ENCODE assay signal across 16 mouse cellular contexts in the genomic region with DNA sequence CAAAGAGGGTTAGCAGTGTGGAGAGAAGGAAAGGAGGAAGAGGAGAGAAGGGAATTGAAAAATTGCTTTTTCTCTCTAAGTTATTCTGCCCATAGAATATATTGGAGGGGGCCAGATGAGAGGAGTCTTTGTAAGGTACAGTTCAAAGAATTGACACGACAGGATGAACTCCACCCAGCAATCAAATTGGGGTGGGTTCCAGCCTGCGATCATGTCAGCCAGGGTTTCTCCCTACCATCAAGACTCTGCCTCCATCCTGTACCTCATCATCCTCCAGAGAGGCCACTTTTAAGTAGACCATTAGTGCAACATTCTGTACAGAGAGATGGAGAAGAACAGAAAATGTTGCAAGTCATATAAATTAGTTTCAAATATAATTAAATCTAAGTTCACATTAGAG. TPM values are rescaled to one million over a fixed set of nuclear protein-coding genes. Genes with fewer than 3 reads are reported as not detected.
A peak's percentile ranks its signal among the peaks of the same experiment; 100 is the strongest.
DNase-seq lines count a peak whose midpoint lies in the region; ATAC-seq and TF ChIP-seq lines count a peak whose summit lies in the region.
"Had no signal": no experiment of that assay in that cellular context is flagged by ENCODE, and none has a peak within 500 bp of the region (broad histone marks: within the 10 kb centered on the region; RNA-seq: fewer than 3 reads in every experiment).

No protein-coding gene starts in this region.

- H3K4me2 ChIP-seq in heart, embryonic 14.5 days (ENCODE audit: low read length) = peak overlapping the region; percentile 70; the same call in 1 of the 2 replicates
- peak overlapping the region; percentile 64; the same call in 1 of the 2 replicates for H3K4me2 ChIP-seq in kidney, postnatal 0 days (ENCODE audit: low read length)
- H3K4me2 ChIP-seq in lung, embryonic 15.5 days = 0 out of 2 replicates have a peak overlapping the region, but pooled peaks have one; percentile 3
- H3K4me2 ChIP-seq: forebrain, embryonic 12.5 days; limb, embryonic 13.5 days had no signal

- H3K36me3 ChIP-seq in heart, embryonic 14.5 days (ENCODE audit: control insufficient read depth, insufficient read depth, low read length) = no peaks in the 10 kb centered on the region
- H3K36me3 ChIP-seq in kidney, postnatal 0 days (ENCODE audit: insufficient read depth, low read length) = no peaks in the 10 kb centered on the region
- no peaks in the 10 kb centered on the region for H3K36me3 ChIP-seq in lung, embryonic 15.5 days
- H3K36me3 ChIP-seq: forebrain, embryonic 12.5 days; limb, embryonic 13.5 days; neural tube, embryonic 13.5 days had no signal

- no peak for TF ChIP-seq CTCF in kidney, postnatal 0 days (IDR thresholded peaks at IDR 0.05; ENCODE audit: low read depth)

- no peak overlapping the region for H3K27ac ChIP-seq in heart, embryonic 14.5 days (replicated peaks in 1 of 2; ENCODE audit: control insufficient read depth in 1 of 2, insufficient read depth in 1 of 2, low read depth in 2 of 2, low read length in 2 of 2)
- no peak overlapping the region for H3K27ac ChIP-seq in kidney, postnatal 0 days
- no peak overlapping the region for H3K27ac ChIP-seq in lung, embryonic 15.5 days
- H3K27ac ChIP-seq: forebrain, embryonic 12.5 days; limb, embryonic 13.5 days; neural tube, embryonic 13.5 days had no signal

- WGBS in heart, embryonic 14.5 days = 64% methylated on average over 2 of the region's 2 CpGs
- 64% methylated on average over 2 of the region's 2 CpGs for WGBS in kidney, postnatal 0 days
- 62% methylated on average over 2 of the region's 2 CpGs for WGBS in lung, embryonic 15.5 days

- intact Hi-C loops in heart, postnatal 14 days (cut with DNase I) = loop anchor here (2.0 to 5.0 kb wide), 2 partner anchors 108 to 145 kb away; no protein-coding TSS in a partner anchor

- no peak overlapping the region for H3K9ac ChIP-seq in heart, embryonic 14.5 days (ENCODE audit: low read length)
- no peak overlapping the region for H3K9ac ChIP-seq in kidney, postnatal 0 days (ENCODE audit: low read depth, low read length)
- H3K9ac ChIP-seq in lung, embryonic 15.5 days = no peak overlapping the region
- H3K9ac ChIP-seq: forebrain, embryonic 12.5 days; limb, embryonic 13.5 days; neural tube, embryonic 13.5 days had no signal

- ATAC-seq in heart, embryonic 14.5 days (ENCODE audit: insufficient number of reproducible peaks, insufficient read depth, low FRiP score, low read depth) = no peak
- no peak for ATAC-seq in kidney, postnatal 0 days (replicated peaks; ENCODE audit: low FRiP score, low read depth)
- no peak for ATAC-seq in lung, embryonic 15.5 days (ENCODE audit: borderline replicate concordance, extremely low read depth, low FRiP score, low TSS enrichment)
- ATAC-seq: hindbrain, embryonic 16.5 days; intestine, embryonic 16.5 days had no signal

- DNase-seq in heart, postnatal 14 days = no peak
- DNase-seq in kidney, postnatal 0 days (ENCODE audit: low spot score) = no peak
- no peak for DNase-seq in kidney, postnatal 10 days
- no peak for DNase-seq in lung, postnatal 4 days
- no peak for DNase-seq in cerebellum, adult 11-12 months
- DNase-seq: cerebellum, adult 9-10 months; midbrain, embryonic 14.5 days; right cerebral cortex, adult 18-20 months had no signal

- no peak overlapping the region for H3K4me3 ChIP-seq in heart, embryonic 14.5 days (ENCODE audit: control insufficient read depth in 1 of 2, insufficient read depth in 1 of 2, low read depth in 1 of 2, low read length in 2 of 2)
- H3K4me3 ChIP-seq in kidney, postnatal 0 days (replicated peaks; ENCODE audit: low read depth, low read length) = no peak overlapping the region
- H3K4me3 ChIP-seq in lung, embryonic 15.5 days = no peak overlapping the region
- H3K4me3 ChIP-seq: forebrain, embryonic 12.5 days; limb, embryonic 13.5 days; megakaryocyte, embryonic 14.5 days; neural tube, embryonic 13.5 days had no signal

- peaks cover 8 to 10% of the 10 kb centered on the region in 2 experiments; a peak in 3 of 4 replicates for H3K4me1 ChIP-seq in heart, embryonic 14.5 days (ENCODE audit: control insufficient read depth in 2 of 2, insufficient read depth in 2 of 2, low read length in 2 of 2)
- 0 out of 2 replicates have a peak, but pooled peaks cover 5% of the 10 kb centered on the region for H3K4me1 ChIP-seq in kidney, postnatal 0 days (replicated peaks; ENCODE audit: insufficient read depth, low read length)
- no peaks in the 10 kb centered on the region for H3K4me1 ChIP-seq in lung, embryonic 15.5 days

- H3K27me3 ChIP-seq in heart, embryonic 14.5 days (ENCODE audit: control insufficient read depth, insufficient read depth, low read length) = no peaks in the 10 kb centered on the region
- no peaks in the 10 kb centered on the region for H3K27me3 ChIP-seq in kidney, postnatal 0 days (ENCODE audit: insufficient read depth, low read length)
- no peaks in the 10 kb centered on the region for H3K27me3 ChIP-seq in lung, embryonic 15.5 days
- H3K27me3 ChIP-seq: forebrain, embryonic 12.5 days; neural tube, embryonic 13.5 days had no signal

- no peaks in the 10 kb centered on the region for H3K9me3 ChIP-seq in heart, embryonic 14.5 days (ENCODE audit: control insufficient read depth, low read length)
- no peaks in the 10 kb centered on the region for H3K9me3 ChIP-seq in kidney, postnatal 0 days (replicated peaks; ENCODE audit: low read length)
- H3K9me3 ChIP-seq in lung, embryonic 15.5 days = no peaks in the 10 kb centered on the region
- H3K9me3 ChIP-seq: forebrain, embryonic 12.5 days; limb, embryonic 13.5 days; megakaryocyte, embryonic 14.5 days; neural tube, embryonic 13.5 days had no signal

RNA-seq across cellular contexts. Expression of gene Adgrl4, which starts 2.3 kb away (rescaled TPM):
- polyA plus RNA-seq in heart, embryonic 14.5 days (2014; fragmentation: Nextera tagmentation; extraction: Ambion mirVana) = 18.2 and 20.3 TPM in 2 replicates
- total RNA-seq in heart, postnatal 14 days (2021) = 100 to 1,000 TPM in 1 of 2 experiments, 10 to 100 TPM in 1; 95.1 to 105 TPM
- polyA plus RNA-seq in kidney, postnatal 0 days (2015; fragmentation: Nextera tagmentation; extraction: Ambion mirVana) = 29.9 and 35.4 TPM in 2 replicates
- 20.9 and 23.9 TPM in 2 replicates for polyA plus RNA-seq in lung, embryonic 15.5 days (2015; fragmentation: Nextera tagmentation; extraction: Ambion mirVana)

Comparison
In these comparisons a context has a peak if more than half of its experiments do, and no peak if none do; other contexts are left out.
1. H3K4me2 ChIP-seq: peak in every context shown above with its lines; median percentile 70 in heart, embryonic 14.5 days; 64 in kidney, postnatal 0 days; 3 in lung, embryonic 15.5 days.